Mouse (Mus musculus) lung, postnatal 14 days (tissue): Measurements from ENCODE around the gene Ceacam2.
"Not testable (repeated sequence)": the region's sequence is repeated elsewhere in the genome, so short reads cannot be mapped to it uniquely, and the experiment has no call there.

Source experiments
- DNase-seq: peaks from one replicate; pipeline ENCODE4 v3.0.0; 2021

The Ceacam2 gene

GRCm38 (mm10) chr7:25539376-25539907 lies at the start of gene Ceacam2:
Ceacam2 (minus strand) TSS chr7:25539857.
- not testable (repeated sequence) for DNase-seq

DNA sequence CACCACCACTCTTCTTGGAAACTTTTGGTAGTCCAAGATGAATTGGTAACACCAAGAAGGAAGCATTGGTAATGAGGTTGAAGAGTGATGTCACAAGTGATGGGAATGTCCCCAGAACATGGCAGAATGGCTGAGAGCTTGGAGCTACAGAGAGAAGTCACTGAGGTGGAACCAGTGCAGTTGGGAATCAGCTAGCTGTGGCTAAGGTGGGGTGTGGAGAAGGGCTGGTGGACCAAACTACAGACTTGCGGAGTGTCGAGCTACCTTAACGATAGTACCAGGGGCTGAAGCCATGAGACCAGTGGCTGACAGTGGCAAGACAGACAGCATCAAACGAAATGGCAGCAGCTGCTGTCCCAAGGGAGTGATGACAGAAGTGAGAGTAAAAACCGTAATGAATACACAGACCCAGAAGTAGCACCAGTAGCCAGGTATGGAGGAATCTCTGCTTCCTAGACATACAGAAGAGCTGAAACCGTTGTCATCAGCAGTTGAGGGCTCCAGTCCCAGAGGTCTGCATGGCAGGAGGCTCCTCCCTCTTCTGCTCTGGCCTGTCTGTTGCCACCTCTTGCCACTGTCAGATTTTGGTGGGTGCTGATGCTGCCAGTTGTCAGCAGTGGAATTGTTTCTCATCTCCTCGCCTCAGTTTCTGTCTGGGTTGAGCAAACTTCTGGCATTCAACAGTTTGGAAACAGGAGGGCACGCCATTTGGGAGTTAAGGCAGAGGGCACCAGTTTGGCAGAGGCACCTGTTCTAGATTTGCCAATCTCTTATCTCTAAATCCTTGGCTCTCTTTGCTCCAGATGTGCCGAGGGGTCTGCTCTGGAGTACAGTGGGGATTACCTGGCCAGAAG lies 45.9 kb upstream of the Ceacam2 start:
- DNase-seq: no peak

- no peak for DNase-seq
Measured at GRCm38 (mm10) chr7:25584651-25585050, 45.0 kb upstream of the Ceacam2 start.

DNA sequence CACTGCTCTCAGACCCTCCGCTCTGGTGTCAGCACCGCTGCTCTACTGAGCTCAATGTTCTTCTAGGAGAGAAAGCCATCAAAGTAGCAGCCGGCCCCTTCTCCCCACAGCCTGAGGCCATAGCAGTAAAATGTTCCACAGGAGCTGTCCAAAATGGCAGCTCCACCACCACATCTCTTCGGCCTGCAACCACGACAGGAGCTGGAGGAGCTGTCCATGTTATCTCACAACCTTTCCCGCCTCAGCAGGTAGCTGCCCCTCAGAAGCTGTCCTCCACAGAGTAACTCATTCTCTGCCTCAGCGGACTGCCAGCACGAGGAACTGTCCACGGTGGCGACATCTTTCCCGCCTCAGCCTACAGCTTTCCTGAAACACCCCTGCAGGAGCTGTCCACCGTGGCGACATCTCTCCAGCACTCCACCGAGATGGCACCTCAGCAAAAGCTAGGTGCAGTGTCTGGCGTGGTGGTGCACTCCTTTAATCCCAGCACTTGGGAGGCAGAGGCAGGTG lies 42.7 kb upstream of the Ceacam2 start:
- no peak for DNase-seq

- DNase-seq: no peak
Measured at GRCm38 (mm10) chr7:25579441-25579840, 39.8 kb upstream of the Ceacam2 start.

- not testable (repeated sequence) for DNase-seq
Measured at GRCm38 (mm10) chr7:25576793-25577437, 37.3 kb upstream of the Ceacam2 start.

DNA sequence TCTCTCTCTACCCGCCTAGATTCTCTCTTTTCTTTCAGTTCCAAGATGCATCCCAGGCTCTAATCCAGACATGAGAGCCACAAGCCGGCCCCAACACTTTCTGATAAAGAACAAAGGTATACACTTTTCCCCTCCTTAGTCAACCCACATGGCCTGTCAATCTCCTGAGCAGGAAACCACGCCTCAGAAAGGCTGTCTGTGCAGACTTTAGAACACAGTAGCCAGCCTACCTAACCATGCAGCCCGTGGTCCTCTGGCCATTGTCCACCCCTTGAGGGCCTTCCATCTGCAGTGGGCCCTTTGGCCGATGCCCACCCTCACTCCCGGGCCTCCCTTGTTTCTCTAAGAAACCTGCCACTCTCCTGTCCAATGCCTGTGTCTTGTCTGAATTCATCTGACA lies 36.7 kb upstream of the Ceacam2 start:
- not testable (repeated sequence) for DNase-seq

- no peak for DNase-seq
Measured at GRCm38 (mm10) chr7:25575870-25576269, 36.2 kb upstream of the Ceacam2 start.

DNA sequence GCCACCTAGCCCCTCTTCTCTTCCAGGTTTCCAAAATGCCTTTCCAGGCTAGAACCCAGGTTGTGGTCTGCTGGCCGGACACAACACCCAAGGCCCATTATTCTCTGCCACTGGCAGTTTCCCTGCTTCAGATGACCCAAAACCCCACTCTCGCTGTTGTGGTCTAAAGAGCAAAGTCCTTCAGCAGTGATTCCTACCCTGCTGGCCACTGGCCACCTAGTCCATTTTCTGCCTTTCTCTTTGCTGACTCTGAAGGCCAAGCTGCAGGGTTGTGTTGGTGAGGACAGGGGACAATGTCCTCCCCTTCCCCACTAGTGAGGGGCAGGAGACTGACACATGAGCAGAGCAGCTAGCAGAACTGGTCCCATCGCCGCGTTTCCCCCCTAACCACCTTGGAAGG lies 35.4 kb upstream of the Ceacam2 start:
- DNase-seq: no peak

DNA sequence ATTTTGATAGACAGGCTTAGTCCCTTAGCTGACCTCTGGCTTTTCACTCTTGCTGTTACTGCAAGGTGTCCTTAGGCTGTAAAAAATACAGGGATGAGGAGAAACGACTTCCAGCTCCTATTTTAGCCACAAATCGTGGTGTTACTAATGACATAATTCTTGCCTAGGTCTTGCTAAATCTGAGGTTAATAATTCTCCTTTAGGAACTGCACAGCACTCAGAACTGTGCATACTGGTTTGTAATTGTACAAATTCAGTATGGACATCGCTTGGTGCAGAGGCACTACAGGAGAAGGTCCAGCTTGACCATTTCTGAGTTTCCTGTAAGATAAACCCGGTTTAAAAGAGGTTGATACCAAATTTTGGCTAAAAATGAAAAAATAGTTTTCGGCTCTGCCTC lies 34.1 kb upstream of the Ceacam2 start:
- not testable (repeated sequence) for DNase-seq

- no peak for DNase-seq
Measured at GRCm38 (mm10) chr7:25568721-25569120, 29.1 kb upstream of the Ceacam2 start.

DNA sequence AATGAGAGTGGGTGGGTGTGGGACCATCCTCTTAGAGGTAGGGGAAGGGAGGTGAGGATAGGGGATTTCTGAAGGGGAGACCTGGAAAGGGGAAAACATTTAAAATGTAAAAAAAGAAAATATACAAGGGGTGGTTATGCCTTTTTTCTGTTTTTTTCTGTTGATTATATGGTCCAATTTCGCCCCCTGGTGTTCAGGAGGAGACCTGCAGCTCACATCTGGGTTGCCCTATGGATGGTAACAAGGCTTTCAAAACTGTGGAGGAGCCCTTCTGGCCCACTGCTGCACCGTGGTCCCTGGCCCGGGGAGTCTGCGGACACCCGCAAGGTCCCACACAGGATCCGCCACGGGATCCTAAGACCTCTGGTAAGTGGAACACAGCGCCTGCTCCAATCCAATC lies 1.8 kb upstream of the Ceacam2 start:
- peak; percentile 25 for DNase-seq

- DNase-seq: not testable (repeated sequence)
Measured at GRCm38 (mm10) chr7:25539954-25540353, 297 bp upstream of the Ceacam2 start.

DNA sequence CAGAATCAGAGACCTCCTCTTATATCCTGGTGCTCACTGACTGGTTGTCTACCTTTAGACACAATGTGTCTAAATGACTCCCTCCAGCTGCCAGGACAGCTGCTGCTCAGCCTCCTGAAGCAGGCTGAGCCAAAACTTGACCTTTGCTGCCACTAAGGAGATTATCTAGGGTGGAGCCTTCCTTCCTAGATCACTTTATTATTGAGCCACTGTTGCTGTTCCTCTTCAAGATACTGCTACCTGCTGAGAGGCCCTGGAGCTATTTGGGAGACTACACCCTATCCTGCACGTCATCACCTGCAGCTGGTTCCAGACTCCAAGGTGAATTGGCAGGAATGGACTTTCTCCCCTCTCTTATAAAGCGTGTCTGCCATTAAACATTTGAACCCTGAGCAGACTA lies 8.8 kb downstream of the Ceacam2 start:
- no peak for DNase-seq

- DNase-seq: not testable (repeated sequence)
Measured at GRCm38 (mm10) chr7:25516070-25516777, 23.4 kb downstream of the Ceacam2 start.

- DNase-seq: not testable (repeated sequence)
Measured at GRCm38 (mm10) chr7:25515667-25516066, 24.0 kb downstream of the Ceacam2 start.

DNA sequence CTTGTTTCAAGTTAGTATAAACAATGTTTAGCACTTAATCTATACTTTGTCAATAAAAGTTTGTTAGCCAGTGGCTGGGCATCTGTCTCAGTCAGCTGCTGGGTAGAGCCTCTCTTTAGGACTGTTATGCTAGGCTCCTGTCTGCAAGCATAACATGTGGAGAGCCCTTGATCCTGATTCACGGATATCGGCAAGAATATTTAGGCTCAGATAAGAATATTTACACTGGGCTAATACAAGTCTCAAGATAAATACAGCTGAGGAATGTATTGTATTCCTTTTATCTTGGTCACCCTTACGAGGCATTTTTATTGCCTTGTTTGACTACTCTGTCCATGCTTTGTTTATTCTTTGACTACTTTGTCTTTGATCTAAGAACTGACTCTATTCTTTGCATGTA lies 29.7 kb downstream of the Ceacam2 start:
- no peak for DNase-seq

DNA sequence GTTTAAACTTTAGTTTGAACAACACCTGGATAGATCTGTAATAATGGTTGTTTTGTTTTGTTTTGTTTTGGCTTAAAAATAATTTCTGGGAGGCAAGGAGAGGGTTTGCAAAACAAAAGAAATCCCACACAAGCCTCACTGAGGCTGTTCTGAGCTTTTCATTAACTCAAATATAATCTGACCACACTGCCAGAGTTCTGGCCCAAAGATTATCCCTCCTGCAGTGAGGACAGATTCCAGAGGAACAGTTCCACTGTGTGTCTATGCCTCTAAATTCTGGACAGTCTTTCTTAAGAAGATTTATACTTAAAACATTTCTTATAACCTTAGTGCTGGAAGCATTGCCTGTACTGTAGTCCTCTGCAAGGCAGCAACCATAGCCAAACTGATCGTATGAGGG lies 45.0 kb downstream of the Ceacam2 start:
- no peak for DNase-seq

DNA sequence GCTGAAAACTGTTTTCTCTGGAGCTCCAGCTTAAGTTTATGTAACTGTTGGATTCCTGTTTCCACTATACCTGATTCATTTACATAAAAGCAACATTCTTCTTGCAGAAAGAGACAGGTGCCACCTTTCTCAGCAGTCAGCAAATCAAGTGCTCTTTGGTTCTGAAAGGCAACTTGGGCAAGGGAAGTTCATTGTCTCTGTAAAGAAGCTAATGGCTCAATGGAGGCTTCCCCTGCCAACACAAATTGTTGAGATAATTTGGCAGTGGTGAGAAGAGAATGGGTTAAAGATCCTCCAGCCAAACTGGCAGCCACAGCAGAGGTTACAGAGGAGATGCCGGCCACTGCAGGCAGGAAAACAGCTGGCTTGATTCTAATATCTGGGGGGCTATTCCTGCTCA lies 49.0 kb downstream of the Ceacam2 start:
- DNase-seq: not testable (repeated sequence)

DNA sequence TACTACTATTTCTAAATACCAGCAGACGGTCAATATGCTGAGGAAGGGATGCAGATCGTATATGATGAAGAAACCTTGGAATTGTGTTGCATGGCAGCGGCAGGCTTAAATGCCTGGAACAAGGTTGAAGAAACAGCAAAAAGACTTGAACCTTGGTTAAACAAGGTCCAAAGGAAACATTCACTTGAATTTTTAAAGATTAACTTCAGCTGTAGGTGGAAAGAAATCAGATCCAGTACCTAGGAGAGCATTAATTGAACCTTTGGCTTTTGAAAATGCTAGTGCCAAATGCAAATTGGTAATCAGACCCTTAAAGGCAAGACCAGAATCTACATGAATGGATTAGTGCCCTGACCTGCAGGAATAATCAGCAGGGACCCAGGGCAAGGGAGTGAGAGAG lies 50.3 kb downstream of the Ceacam2 start:
- not testable (repeated sequence) for DNase-seq

GRCm38 (mm10) chr7:25486186-25486585 lies 53.5 kb downstream of the Ceacam2 start:
- DNase-seq: peak; percentile 54

GRCm38 (mm10) chr7:25485061-25485460 lies 54.6 kb downstream of the Ceacam2 start:
- no peak for DNase-seq

GRCm38 (mm10) chr7:25483133-25483735 lies 56.4 kb downstream of the Ceacam2 start:
- no peak for DNase-seq
